Mouse (Mus musculus): Measurements from ENCODE around the gene Gdf9.

DNA sequence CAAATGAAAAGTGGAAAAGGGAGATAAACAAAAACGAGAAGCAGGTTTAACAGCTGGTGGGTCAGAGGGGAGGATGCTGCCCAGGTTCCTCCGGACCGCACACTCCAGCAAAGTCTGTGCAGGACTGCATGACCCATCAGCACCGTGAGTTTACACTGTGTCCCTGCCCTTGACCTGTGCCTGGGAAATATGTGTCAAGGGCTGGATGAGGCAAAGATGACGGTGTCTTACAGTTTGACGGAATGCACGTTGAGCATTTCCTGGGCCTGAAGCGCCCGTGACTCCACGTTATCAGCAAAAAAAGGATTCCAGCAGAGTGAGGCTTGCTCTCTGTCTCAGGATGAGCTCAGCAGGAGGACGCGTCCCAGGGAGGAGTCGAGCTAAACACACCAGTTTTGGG, 14.7 kb downstream of the Gdf9 start:
- TF ChIP-seq CTCF (IDR thresholded peaks at IDR 0.05; ENCODE audit: control insufficient read depth, insufficient read depth, low read length) (no peak), POLR2A (IDR thresholded peaks at IDR 0.05; ENCODE audit: borderline replicate concordance, control insufficient read depth, low read depth, low read length) (no peak)
